Mouse (Mus musculus) forebrain, embryonic 11.5 days (tissue): ENCODE measurements at regions not wholly inside any gene's neighbourhood (a gene's known extent, or its start where the extent isn't known, plus 50 kb on each side); places are given as distances from the start of the nearest gene placed in this dataset.
"Not testable (repeated sequence)": the region's sequence is repeated elsewhere in the genome, so short reads cannot be mapped to it uniquely, and the experiment has no call there.

ENCODE experiments used
- ATAC-seq: fragments of 200-750 bp; cut with Nextera tagmentation; replicated peaks from 2 replicates; pipeline ENCODE4 v1.8.0; 2017; ENCODE audit warnings: moderate TSS enrichment; ENCODE audit not compliant: low FRiP score
- DNase-seq: peaks from one replicate; pipeline ENCODE4 v3.0.0-alpha.2; 2017; ENCODE audit warnings: low spot score
- H3K27ac ChIP-seq: fragments of 300-500 bp; sonication (generic); 2 replicates; pipeline ENCODE4 v1.5.1; 2014; ENCODE audit warnings: low read depth, low read length
- H3K27me3 ChIP-seq: fragments of 300-500 bp; sonication (generic); 2 replicates; pipeline ENCODE4 v1.6.1; 2014; ENCODE audit warnings: mild to moderate bottlenecking, low read length, mixed read lengths; ENCODE audit not compliant: control insufficient read depth, insufficient read depth
- H3K36me3 ChIP-seq: fragments of 300-500 bp; sonication (generic); 2 replicates; pipeline ENCODE4 v1.6.1; 2014; ENCODE audit warnings: mild to moderate bottlenecking, low read length, moderate library complexity, mixed read lengths; ENCODE audit not compliant: control insufficient read depth, insufficient read depth
- H3K4me1 ChIP-seq: fragments of 300-500 bp; sonication (generic); replicated peaks from 2 replicates; pipeline ENCODE4 v1.6.1; 2014; ENCODE audit warnings: low read length, mixed read lengths; ENCODE audit not compliant: control insufficient read depth, insufficient read depth
- H3K4me2 ChIP-seq: fragments of 300-500 bp; sonication (generic); 2 replicates; pipeline ENCODE4 v1.6.1; 2014; ENCODE audit warnings: low read depth, mild to moderate bottlenecking, low read length, moderate library complexity, mixed read lengths; ENCODE audit not compliant: severe bottlenecking
- H3K4me3 ChIP-seq: fragments of 300-500 bp; sonication (generic); 2 replicates; pipeline ENCODE4 v1.5.1; 2014; ENCODE audit warnings: low read depth, low read length
- H3K9ac ChIP-seq: fragments of 300-500 bp; sonication (generic); 2 replicates; pipeline ENCODE4 v1.6.1; 2014; ENCODE audit warnings: low read length
- H3K9me3 ChIP-seq: fragments of 300-500 bp; sonication (generic); 2 replicates; pipeline ENCODE4 v1.6.1; 2016; ENCODE audit warnings: low read length, mixed read lengths; ENCODE audit not compliant: control insufficient read depth
- WGBS: fragments of 180-500 bp; shearing (Covaris S2); extraction: QIAGEN DNeasy Blood & Tissue Kit; methylation state at CpG from one replicate; pipeline ENCODE4 v1.1.7; 2014; 5-methylcytosine and 5-hydroxymethylcytosine counted together

DNA sequence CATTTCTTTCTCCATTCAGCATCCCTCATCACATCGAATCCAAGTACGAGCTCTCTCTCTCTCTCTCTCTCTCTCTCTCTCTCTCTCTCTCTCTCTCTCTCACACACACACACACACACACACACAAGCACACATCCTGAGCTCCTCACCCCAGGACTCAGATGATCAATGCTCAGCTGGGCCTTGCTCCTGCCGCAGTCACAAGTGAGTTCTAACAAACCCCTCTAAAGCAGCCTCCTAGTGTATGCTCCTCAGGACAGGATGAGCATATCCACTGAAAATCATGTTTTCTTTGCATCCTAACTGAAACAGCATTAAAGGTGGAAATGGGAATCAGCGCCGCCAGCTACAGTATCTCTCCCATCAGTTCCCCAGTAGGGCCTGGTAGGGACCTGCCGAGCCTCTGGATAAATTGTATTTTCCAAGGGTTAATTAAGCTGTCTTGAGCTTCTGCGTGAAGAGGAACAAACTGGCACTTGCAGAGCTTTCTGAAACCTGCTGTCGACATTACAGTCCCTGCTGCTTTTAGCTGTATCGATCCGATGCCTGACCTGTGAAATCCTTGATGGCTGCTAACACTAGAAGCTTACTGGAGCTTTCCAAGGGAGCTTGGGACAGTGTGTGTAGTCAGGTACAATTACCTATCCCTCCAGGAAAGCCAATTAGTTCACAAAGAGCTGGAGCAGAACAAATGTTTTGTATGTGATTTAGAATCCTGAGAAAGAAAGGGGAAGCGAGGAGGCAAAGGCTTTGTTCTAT is 131.3 kb upstream of the Vrk2 start:
- WGBS = 58% methylated on average over 11 of the region's 11 CpGs
- no peak overlapping the region for H3K4me3 ChIP-seq
- no peaks in the 10 kb centered on the region for H3K27me3 ChIP-seq
- H3K9me3 ChIP-seq = no peaks in the 10 kb centered on the region
- no peaks in the 10 kb centered on the region for H3K4me1 ChIP-seq
- H3K36me3 ChIP-seq = no peaks in the 10 kb centered on the region
- H3K4me2 ChIP-seq = no peak overlapping the region
- no peak overlapping the region for H3K9ac ChIP-seq
- no peak overlapping the region for H3K27ac ChIP-seq
- no peak for ATAC-seq
- DNase-seq = no peak

DNA sequence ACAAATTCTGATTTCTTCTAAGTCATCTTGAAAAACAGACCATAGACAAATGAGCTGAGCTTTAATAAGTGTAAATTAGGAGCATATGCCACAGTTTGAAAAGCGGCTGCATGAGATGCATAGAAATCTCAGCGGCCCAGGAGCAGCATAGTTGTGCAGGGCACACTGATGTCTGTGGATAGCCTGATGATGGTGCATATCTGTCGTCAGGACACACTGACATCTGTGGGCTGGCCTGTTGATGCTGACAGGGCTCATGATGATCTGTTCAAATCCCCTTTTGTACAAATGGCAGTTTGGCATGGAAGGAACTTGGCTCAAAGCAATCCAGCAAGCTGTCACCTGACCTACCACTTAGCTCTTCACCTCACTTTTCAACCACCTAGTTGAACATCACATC is 128.5 kb upstream of the Vrk2 start:
- H3K36me3 ChIP-seq = no peaks in the 10 kb centered on the region
- H3K9me3 ChIP-seq = no peaks in the 10 kb centered on the region
- H3K4me2 ChIP-seq = no peak overlapping the region
- no peaks in the 10 kb centered on the region for H3K4me1 ChIP-seq
- H3K27me3 ChIP-seq = no peaks in the 10 kb centered on the region
- 85% methylated on average over 3 of the region's 3 CpGs for WGBS
- DNase-seq (no peak), ATAC-seq (no peak)
- H3K9ac ChIP-seq = no peak overlapping the region
- no peak overlapping the region for H3K27ac ChIP-seq
- H3K4me3 ChIP-seq = no peak overlapping the region

DNA sequence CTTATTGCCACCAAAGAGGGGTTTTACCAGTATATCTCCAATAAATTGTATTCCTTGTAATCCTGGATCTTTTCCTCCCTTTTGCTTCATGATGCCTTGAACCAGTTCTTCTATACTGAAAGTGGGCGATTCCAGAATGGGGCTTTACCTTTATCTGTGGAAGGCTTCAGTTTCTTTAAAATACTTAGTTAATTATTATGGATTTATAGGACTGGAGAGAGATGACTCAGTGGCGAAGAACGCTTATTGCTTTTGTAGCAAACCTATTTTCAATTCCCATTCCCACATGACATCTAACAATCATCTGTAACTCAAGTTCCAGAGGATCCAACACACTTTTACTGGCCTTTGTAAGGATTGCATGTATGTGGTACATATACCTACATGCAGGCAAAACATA is 127.4 kb upstream of the Vrk2 start:
- no peaks in the 10 kb centered on the region for H3K4me1 ChIP-seq
- ATAC-seq = no peak
- H3K4me3 ChIP-seq = no peak overlapping the region
- DNase-seq = no peak
- no peaks in the 10 kb centered on the region for H3K27me3 ChIP-seq
- H3K9ac ChIP-seq = no peak overlapping the region
- no peak overlapping the region for H3K4me2 ChIP-seq
- H3K36me3 ChIP-seq = no peaks in the 10 kb centered on the region
- 88% methylated on average over 3 of the region's 3 CpGs for WGBS
- no peaks in the 10 kb centered on the region for H3K9me3 ChIP-seq
- no peak overlapping the region for H3K27ac ChIP-seq

DNA sequence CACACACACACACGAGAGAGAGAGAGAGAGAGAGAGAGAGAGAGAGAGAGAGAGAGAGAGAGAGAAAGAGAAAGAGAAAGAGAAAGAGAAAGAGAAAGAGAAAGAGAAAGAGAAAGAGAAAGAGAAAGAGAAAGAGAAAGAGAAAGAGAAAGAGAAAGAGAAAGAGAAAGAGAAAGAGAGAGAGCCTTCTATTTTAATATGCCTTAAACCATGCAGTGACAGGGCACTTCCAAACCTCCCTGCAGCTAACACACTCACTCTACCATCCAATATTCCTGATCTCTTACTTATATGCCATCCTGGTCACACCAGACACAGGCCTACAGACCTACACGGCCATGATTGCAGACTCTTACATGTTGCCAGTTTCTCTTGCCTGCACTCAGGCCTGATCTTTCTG is 117.4 kb upstream of the Vrk2 start:
- DNase-seq, H3K9me3 ChIP-seq, H3K4me2 ChIP-seq, H3K27me3 ChIP-seq, H3K36me3 ChIP-seq, H3K9ac ChIP-seq, H3K4me1 ChIP-seq, ATAC-seq, H3K4me3 ChIP-seq, H3K27ac ChIP-seq: not testable (repeated sequence)
- WGBS = 82% methylated on average over 2 of the region's 2 CpGs

DNA sequence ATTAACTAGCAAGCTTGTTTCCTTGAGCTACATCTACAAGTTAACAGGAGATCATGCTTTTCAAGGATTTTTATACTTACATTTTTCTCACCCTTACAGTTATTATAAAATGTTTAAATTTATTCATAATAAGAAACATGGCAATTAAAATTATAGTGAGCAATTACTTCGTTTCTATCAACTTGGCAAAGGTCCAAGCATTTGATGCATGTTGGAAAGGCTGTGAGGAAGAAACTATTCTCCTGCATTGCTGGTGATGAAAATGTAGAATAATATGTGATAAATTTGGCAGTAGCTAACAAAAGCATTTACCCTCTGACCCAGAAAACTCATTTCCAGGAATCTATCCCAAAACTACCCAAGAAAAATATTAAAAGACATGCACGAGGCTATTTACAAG is 114.8 kb upstream of the Vrk2 start:
- Histone ChIP-seq H3K36me3 (no peaks in the 10 kb centered on the region), H3K27ac (no peak overlapping the region), H3K4me1 (no peaks in the 10 kb centered on the region), H3K9me3 (no peaks in the 10 kb centered on the region), H3K4me2 (no peak overlapping the region), H3K9ac (no peak overlapping the region), H3K4me3 (no peak overlapping the region), H3K27me3 (no peaks in the 10 kb centered on the region)
- DNase-seq = no peak
- 76% methylated on average over 2 of the region's 2 CpGs for WGBS
- ATAC-seq = no peak

DNA sequence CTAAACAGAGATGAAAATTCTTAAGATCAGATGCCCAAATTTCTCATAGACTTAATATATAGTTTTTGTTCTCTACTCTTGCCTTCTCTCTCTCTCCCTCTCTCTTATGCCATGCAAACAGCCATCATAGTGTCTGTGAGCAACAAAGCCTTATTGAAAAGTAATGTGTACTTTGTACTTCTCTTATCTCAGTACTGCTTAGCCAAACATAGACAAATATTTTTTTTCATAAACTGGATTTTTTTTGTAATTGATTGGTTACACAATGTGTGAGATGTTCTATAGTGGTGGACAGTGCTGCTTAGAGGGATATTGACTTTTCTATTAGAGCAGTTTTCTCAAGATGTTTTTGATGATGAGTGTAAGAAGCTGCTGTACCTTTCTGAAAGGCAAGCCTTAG is 90.1 kb upstream of the Vrk2 start:
- no peak overlapping the region for H3K9ac ChIP-seq
- no peak overlapping the region for H3K4me3 ChIP-seq
- H3K27me3 ChIP-seq = no peaks in the 10 kb centered on the region
- no peak overlapping the region for H3K27ac ChIP-seq
- DNase-seq (no peak), ATAC-seq (no peak)
- no peaks in the 10 kb centered on the region for H3K36me3 ChIP-seq
- H3K9me3 ChIP-seq = no peaks in the 10 kb centered on the region
- H3K4me1 ChIP-seq = no peaks in the 10 kb centered on the region
- no peak overlapping the region for H3K4me2 ChIP-seq

DNA sequence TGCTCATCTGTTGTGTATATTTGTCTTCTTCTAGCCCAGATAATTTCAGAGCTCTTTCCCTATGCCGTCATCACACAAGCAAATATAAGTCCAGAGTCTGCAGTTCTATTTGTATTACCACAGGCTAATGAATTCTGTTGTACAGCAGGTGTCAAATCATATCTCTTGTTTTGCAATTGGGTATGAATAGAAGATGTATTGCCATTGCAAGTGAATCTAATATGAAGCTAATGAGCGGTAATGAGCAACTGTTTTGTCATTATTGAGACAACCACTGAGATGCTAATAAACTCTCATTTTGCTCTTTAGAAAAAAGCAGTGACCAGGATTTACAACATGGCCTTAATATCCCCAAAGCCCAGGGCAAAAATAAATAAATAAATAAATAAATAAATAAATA is 73.5 kb upstream of the Vrk2 start:
- Histone ChIP-seq H3K4me1 (no peaks in the 10 kb centered on the region), H3K4me2 (no peak overlapping the region), H3K4me3 (no peak overlapping the region), H3K27me3 (no peaks in the 10 kb centered on the region), H3K36me3 (no peaks in the 10 kb centered on the region), H3K9me3 (no peaks in the 10 kb centered on the region), H3K9ac (no peak overlapping the region), H3K27ac (no peak overlapping the region)
- no peak for ATAC-seq
- WGBS = 92% methylated on average over 2 of the region's 2 CpGs
- DNase-seq = no peak

DNA sequence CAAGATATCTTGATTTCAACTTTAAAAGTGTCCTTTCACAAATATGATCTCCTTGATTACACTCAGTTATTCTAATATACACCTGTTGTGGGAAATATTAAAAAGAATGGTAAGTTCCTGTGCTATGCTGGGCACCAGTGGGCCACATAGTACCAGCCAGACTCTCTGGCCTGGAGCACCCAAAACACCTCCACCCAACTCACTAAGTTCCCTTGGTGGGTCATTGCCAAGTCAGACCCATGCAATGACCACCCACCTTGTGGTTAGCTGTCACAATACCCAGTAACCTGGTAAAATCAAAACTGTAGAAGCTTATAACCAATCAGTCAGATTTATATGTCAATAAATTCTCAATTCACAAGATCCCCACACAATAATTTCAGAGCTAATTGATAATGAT is 67.1 kb upstream of the Vrk2 start:
- H3K4me2 ChIP-seq = no peak overlapping the region
- no peaks in the 10 kb centered on the region for H3K36me3 ChIP-seq
- no peaks in the 10 kb centered on the region for H3K9me3 ChIP-seq
- no peak overlapping the region for H3K27ac ChIP-seq
- H3K4me1 ChIP-seq = no peaks in the 10 kb centered on the region
- DNase-seq = no peak
- no peak overlapping the region for H3K4me3 ChIP-seq
- no peak overlapping the region for H3K9ac ChIP-seq
- H3K27me3 ChIP-seq = no peaks in the 10 kb centered on the region
- no peak for ATAC-seq

DNA sequence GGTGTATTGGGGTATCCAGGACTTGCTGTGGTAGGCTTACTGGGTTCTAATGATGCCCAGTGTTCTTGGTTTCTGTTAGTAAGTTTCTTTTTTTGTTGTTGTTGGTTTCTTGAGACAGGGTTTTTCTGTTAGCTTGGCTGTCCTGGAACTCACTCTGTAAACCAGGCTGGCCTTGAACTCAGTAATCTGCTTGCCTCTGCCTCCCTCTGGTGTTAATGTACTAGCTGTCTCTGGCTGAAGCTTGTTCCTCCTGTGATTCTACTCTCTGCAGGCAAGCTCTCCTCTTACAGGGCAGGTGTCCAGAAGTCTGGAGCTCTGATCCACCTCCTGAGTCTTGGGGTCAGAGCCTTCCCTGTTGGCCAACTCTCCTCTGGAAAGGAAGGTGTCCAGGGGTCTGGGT is 55.4 kb upstream of the Vrk2 start:
- not testable (repeated sequence) for H3K27me3 ChIP-seq, H3K27ac ChIP-seq, H3K36me3 ChIP-seq, H3K4me1 ChIP-seq, DNase-seq, H3K4me2 ChIP-seq, ATAC-seq, H3K9me3 ChIP-seq, H3K9ac ChIP-seq, H3K4me3 ChIP-seq
